Mouse (Mus musculus): ENCODE data around the gene Nod1.

Gene Nod1

DNA sequence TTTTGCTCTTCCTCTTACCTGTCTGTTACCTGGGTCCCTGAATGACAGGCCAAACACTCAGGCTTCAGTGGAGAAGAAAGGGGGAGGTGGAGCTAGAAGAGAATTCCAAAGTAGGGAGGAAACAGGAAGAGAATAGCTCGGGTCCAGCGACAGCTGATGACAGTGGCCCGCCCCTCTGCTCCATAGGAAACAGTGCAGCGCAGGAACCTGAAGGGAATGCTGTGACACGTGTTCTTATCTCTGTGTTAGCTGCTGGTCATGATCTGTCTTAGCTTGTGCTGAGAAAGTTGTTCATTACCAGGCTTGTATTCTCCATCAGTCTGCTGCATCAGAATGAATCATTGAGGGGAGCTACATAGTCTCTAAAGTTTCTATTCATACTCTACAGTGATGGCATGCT lies 95.6 kb downstream of the Nod1 start:
- DNase-seq, result no peak

Measured in cerebellum, adult 11-12 months (tissue).